Mouse (Mus musculus) monocyte, adult 5-6 weeks (primary cell): ENCODE data around the gene Uox. TPM values are rescaled to one million over a fixed set of nuclear protein-coding genes. Genes with fewer than 3 reads are reported as not detected.

Source experiments
- ATAC-seq: fragments of 153-309, 156-312 bp; replicated peaks from 2 replicates; pipeline ENCODE4 v1.8.0; 2017; ENCODE audit warnings: mild to moderate bottlenecking; ENCODE audit not compliant: low TSS enrichment, insufficient number of reproducible peaks, severe bottlenecking, poor library complexity, low FRiP score
- total RNA-seq: library from RNA; stranded (forward); fragments of 200-1000, 200-491, 200-594 nt; gene quantifications from 3 replicates; pipeline ENCODE4 v1.2.3, GENCODE M21; 2017

The Uox gene
- 0.64 TPM in 1 of 3 replicates, not detected in the others for total RNA-seq

GRCm38 (mm10) chr3:146570148-146570782 lies at the start of gene Uox:
Gene Uox, plus strand, starts transcription at chr3:146570426.
- no peak for ATAC-seq

- peak; percentile 96 for ATAC-seq
Measured at GRCm38 (mm10) chr3:146520798-146521651, 49.2 kb upstream of the Uox start, which contains the start of gene Rpf1. Gene Rpf1, minus strand, starts transcription at chr3:146521429.

GRCm38 (mm10) chr3:146521652-146522020 lies 48.6 kb upstream of the Uox start:
- no peak for ATAC-seq

DNA sequence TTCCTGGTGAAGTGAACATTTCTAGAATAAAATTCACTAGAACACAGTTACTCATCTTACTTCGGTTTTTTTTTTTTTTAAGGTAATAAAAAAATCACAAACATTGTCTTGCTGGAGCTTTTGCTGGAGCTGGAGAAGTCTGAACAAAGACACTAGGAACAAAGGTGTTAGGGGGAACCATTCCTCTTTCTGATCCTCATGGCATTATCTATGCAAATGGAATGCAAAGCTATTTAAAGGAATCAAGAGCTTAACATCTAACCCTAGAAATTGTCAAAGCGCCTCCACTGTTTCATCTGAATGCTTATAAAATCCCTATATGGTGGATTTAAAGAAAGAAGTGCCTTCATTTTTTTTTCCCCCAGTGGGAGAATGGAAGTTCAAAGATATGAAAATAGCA lies 41.9 kb upstream of the Uox start:
- ATAC-seq, result no peak

DNA sequence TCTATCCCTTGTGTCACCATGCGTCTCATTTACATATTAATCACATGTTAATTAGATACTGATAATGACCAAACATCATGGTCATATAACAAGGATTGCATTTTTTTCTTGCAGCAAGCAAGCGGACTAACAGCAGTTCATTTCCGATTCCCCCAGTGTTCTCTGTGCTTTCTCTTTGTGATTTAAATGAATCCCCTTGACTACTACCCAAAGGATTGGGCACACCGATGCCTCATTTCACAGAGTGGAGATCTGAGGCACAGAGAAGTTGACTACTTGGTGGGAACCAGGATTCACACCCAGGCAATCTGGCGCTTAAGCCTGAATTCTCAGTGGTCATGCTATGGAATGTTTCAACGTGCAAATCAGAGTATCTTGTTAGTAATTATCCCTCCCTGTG lies 35.2 kb upstream of the Uox start:
- ATAC-seq, result no peak

DNA sequence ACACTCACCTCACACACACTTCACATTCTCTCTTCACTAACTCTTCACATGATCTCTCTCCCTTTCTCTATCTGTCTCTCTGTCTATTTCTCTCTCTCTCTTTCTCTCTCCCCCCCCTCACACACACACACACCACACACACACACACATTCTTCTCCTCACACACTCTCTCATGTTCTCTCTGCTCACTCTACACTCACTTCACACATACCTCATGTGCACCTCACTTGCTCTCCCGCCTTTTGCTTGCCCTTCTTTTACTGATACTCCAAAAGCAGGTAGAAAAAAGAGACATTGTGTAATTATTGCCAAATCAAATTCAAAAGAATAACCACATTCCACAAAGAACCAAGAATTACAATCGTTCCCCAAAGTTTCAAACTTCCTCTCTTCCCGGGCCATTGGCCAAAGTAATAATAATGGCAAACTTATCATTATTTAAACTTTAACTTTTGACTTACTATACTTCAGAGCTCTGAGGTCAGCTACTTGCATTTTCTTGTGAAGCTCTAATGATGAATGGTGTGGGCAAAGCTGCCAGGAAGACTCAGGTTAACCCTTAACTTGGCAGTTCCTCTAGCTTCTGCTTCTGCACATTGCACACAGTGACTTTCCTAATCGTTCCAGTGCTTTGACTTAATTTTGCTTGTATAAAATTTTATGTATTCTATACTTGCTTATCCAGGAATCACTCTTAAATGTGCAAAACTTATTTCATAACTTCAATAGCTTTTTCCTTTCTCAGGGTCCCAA lies 29.5 kb upstream of the Uox start:
- ATAC-seq, result no peak

DNA sequence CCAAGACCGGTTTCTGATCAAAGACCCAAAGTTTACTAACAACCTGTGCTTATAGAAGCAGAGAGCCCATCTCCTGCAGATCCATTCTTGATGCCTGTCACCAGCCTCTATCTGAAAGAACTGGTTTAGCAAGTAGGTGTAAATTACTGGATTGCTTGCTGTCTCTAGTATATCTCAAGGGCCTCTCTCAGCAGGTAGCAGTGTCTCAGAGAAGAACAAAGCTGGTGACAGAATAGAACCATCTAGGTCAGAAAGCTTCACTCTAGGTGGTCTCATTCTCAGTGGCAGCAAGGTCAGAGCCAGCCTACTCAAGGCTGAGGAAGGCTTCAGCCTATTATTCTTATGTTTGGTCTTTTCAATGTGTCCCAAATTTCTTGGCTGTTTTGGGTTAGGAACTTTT lies 26.6 kb upstream of the Uox start:
- no peak for ATAC-seq

DNA sequence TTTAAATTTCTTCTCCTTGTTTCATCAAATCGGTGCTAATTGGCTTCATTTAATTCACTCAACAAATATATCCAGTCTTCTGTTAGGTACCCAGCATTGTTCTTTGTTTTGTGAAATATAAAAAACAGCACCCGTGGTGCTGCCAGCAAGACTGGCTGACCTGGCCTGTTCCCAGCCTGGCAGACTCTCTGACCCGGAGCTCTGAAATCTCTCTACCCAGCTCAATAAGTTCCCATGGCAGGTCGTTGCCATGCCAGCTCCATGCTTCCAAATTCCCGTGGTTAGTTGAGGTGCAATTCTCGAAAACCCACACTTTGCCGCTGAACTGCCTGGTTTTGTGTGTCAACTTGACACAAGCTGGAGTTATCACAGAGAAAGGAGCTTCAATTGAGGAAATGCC lies 15.4 kb upstream of the Uox start:
- no peak for ATAC-seq

- ATAC-seq, result no peak
Measured at GRCm38 (mm10) chr3:146556567-146556966, 13.7 kb upstream of the Uox start.

GRCm38 (mm10) chr3:146557507-146557906 lies 12.7 kb upstream of the Uox start:
- ATAC-seq, result no peak

GRCm38 (mm10) chr3:146562936-146563335 lies 7.3 kb upstream of the Uox start:
- ATAC-seq, result no peak

DNA sequence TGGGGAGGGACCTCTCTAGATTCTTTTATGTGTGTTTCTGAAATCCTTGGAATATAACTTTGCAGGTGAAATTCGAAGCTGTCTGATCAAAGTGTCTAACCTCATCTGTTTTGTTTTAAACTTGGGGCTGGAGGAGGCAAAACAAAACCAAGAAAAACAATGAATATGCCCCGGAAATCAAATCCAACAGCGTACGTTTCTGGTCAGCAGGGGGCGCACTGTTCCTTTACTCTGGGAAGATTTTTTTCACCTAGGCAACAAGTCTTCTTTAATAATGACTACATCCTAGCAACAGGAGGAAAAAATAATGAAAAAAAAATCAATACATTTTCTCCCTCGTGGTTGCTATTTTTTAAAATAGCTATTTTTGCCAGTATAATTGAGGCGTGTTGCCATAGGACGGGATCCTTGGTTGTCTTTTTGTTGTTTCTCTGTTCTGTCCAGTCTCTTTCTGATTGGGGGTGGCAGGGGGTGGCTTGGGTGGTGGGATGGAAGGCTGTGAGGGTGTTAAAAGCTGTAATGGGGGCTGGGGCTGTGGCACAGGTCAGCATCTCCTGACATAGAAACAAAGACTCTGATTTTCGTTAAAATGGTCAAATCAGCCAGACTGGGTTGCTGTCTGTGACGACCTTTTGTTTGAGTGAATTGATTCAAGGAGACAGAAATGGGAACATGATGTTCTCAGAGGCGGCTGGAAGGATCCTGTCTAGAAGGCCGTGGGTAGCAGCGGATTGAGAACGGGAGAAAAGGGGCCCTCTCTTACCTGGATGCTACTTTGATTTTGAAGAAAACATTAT lies 5.8 kb upstream of the Uox start:
- ATAC-seq, result 0 out of 2 replicates have a peak, but pooled peaks have one; percentile 55

DNA sequence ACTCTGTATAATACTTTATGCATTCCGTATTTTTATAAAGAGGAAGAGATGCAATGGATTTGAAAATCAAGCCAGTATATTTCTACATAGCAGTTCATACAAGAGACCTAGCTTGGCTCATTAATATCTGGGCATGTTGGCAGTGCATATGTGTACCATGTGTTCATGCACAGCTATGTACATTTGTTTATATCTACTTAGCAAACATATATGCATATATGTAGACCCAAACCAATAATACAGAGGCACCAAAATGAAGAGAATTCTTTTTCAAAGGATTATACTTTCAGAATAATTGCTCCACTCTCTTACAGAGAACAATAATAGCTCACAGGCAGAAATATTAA lies 5.2 kb upstream of the Uox start:
- ATAC-seq, result no peak

GRCm38 (mm10) chr3:146567366-146567765 lies 2.9 kb upstream of the Uox start:
- no peak for ATAC-seq

DNA sequence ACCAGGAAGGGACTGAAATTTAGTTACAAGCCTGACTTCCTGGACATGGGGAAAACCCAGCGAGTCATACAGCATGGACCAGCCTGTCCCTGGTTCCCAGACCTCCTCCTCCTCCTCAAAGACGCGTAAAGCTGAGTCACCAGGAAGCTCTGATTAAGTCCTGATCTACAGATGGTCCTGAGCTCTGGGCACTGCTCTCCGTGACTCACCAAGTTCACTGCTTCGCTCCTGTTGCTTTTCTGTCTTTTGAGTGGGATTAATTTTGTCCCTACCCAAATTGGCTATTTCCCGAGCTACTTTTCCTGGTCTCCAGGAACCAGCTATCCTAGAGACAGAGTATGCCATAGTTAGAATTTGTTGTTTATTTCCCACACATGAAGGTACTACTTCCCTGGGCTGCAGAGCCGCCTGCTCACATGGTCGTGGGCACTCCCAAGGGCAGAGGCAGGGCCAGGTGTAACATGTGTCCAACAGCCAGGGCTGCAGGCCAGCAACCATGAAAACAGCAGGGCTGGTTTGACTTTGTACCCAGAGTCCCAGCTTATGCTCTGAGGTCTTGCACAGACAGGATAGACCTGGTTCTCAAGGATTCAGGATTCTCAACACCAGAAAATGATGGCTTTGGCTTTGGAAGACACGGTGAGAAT lies 2.2 kb upstream of the Uox start:
- ATAC-seq, result no peak

- ATAC-seq, result no peak
Measured at GRCm38 (mm10) chr3:146569594-146569993, 632 bp upstream of the Uox start.

DNA sequence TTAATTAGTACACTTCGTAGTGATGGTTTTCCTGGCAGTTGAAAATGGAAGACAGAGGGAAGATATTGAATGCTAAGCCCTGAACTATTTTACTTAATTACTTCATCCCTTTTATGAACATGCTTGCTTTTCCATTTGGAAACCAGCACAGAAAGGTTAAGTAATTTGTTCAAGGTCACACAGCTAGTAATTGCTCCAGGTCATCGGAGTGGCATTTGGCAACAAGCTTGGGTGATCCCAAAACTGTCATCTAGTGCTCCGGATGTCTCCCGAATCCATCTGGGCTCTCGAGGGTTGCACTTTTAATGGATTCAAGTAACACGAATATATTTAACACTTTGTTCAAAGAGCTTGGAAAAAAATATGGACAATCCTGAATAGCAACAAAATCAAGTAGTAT lies 713 bp downstream of the Uox start:
- no peak for ATAC-seq

- ATAC-seq, result no peak
Measured at GRCm38 (mm10) chr3:146571341-146571740, 1.1 kb downstream of the Uox start.
